In the genomic region with DNA sequence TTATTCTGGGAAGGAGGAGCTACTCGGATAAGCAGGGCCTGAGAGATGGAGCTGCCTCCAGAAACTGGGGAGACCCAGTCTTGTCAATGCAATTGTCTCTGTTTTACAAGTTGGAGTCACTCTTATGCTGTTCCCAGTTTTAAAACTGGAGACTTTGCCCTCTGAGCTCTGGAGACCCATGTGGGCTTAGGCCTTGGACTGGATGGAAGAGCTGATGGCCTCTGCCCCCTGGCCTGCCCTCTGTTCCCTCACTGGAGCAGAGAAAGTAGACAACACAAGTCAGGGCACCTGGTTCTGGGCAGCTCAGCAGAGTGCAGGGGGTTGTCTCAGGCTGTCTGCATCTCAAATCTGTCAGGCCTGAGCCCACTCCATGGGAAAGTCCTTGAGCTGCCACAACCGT, we compare ENCODE assay signal across 16 mouse cellular contexts. TPM values are rescaled to one million over a fixed set of nuclear protein-coding genes. Genes with fewer than 3 reads are reported as not detected.
DNase-seq lines count a peak whose midpoint lies in the region; ATAC-seq and TF ChIP-seq lines count a peak whose summit lies in the region.
"Had no signal": no experiment of that assay in that cellular context is flagged by ENCODE, and none has a peak within 500 bp of the region (broad histone marks: within the 10 kb centered on the region; RNA-seq: fewer than 3 reads in every experiment).

No protein-coding gene starts in this region.

- no peaks in the 10 kb centered on the region for H3K9me3 ChIP-seq in embryonic facial prominence, embryonic 12.5 days
- H3K9me3 ChIP-seq in embryonic facial prominence, embryonic 10.5 days = no peaks in the 10 kb centered on the region

- peak overlapping the region; percentile 47; the same call in 1 of the 2 replicates for H3K27ac ChIP-seq in embryonic facial prominence, embryonic 12.5 days
- no peak overlapping the region for H3K27ac ChIP-seq in embryonic facial prominence, embryonic 10.5 days (replicated peaks)
- no peak overlapping the region for H3K27ac ChIP-seq in thymus, adult 2 months (ENCODE audit: control insufficient read depth, insufficient read depth, low read length)
- H3K27ac ChIP-seq: kidney, postnatal 0 days had no signal

- no peak overlapping the region for H3K4me3 ChIP-seq in embryonic facial prominence, embryonic 12.5 days
- H3K4me3 ChIP-seq in embryonic facial prominence, embryonic 10.5 days = no peak overlapping the region
- H3K4me3 ChIP-seq in thymus, adult 2 months (ENCODE audit: control insufficient read depth, insufficient read depth, low read length) = no peak overlapping the region

- no peak overlapping the region for H3K9ac ChIP-seq in embryonic facial prominence, embryonic 12.5 days

- DNase-seq in embryonic facial prominence, embryonic 10.5 days (ENCODE audit: low spot score) = no peak
- peak; percentile 53 for DNase-seq in kidney, adult 9 months
- DNase-seq in kidney, adult 18-20 months = no peak
- DNase-seq in thymus, postnatal 25 days = peak; percentile 17
- DNase-seq in thymus, adult 2 months = no peak
- no peak for DNase-seq in ovary, postnatal 14 days (ENCODE audit: low spot score)
- DNase-seq in adrenal gland, adult 8-10 months = no peak
- DNase-seq: adrenal gland, postnatal 14 days; cerebellum, postnatal 36 days; heart, adult 11 months; heart, postnatal 14 days; lung, adult 18-20 months had no signal

- H3K36me3 ChIP-seq in embryonic facial prominence, embryonic 12.5 days = peaks cover 84% of the 10 kb centered on the region
- peaks cover 95% of the 10 kb centered on the region for H3K36me3 ChIP-seq in embryonic facial prominence, embryonic 10.5 days (replicated peaks)
- H3K36me3 ChIP-seq in thymus, adult 2 months (ENCODE audit: control insufficient read depth, insufficient read depth, low read length) = peaks cover 57% of the 10 kb centered on the region

- no peak for ATAC-seq in embryonic facial prominence, embryonic 12.5 days (ENCODE audit: insufficient number of reproducible peaks, insufficient read depth, low FRiP score, low TSS enrichment)

- 65% methylated on average over 2 of the region's 2 CpGs for WGBS in embryonic facial prominence, embryonic 12.5 days
- 73% methylated on average over 2 of the region's 2 CpGs for WGBS in embryonic facial prominence, embryonic 10.5 days
- 91% methylated on average over 2 of the region's 2 CpGs for WGBS in thymus, adult 2 months

- H3K27me3 ChIP-seq in embryonic facial prominence, embryonic 12.5 days = no peaks in the 10 kb centered on the region
- no peaks in the 10 kb centered on the region for H3K27me3 ChIP-seq in embryonic facial prominence, embryonic 10.5 days (replicated peaks; ENCODE audit: low read depth, poor library complexity, severe bottlenecking)
- no peaks in the 10 kb centered on the region for H3K27me3 ChIP-seq in thymus, adult 2 months (ENCODE audit: control insufficient read depth, insufficient read depth, low read length)

- H3K4me1 ChIP-seq in embryonic facial prominence, embryonic 12.5 days = peaks cover 25% of the 10 kb centered on the region
- H3K4me1 ChIP-seq in embryonic facial prominence, embryonic 10.5 days = peaks cover 36% of the 10 kb centered on the region
- H3K4me1 ChIP-seq in thymus, adult 2 months (replicated peaks; ENCODE audit: control insufficient read depth, insufficient read depth, low read length) = peaks cover 25% of the 10 kb centered on the region

- no peak for TF ChIP-seq POLR2A in thymus, adult 2 months (IDR thresholded peaks at IDR 0.05; ENCODE audit: control insufficient read depth, extremely low read depth, insufficient read depth, low read length, poor library complexity)

- no peak for TF ChIP-seq CTCF in thymus, adult 2 months (IDR thresholded peaks at IDR 0.05; ENCODE audit: borderline replicate concordance, control insufficient read depth, extremely low read depth, insufficient read depth, low read length, poor library complexity)

- no peak overlapping the region for H3K4me2 ChIP-seq in embryonic facial prominence, embryonic 12.5 days (replicated peaks)

RNA-seq across cellular contexts. Expression of gene Gm10840, which starts 5.9 kb away (rescaled TPM):
- polyA plus RNA-seq in embryonic facial prominence, embryonic 12.5 days (2016; fragmentation: Nextera tagmentation; extraction: Ambion mirVana) = not detected in 2 replicates
- polyA plus RNA-seq in embryonic facial prominence, embryonic 10.5 days (2016; fragmentation: Nextera tagmentation; extraction: Ambion mirVana) = 1.5 TPM in 1 of 2 replicates, not detected in the other
- polyA plus RNA-seq in thymus, adult 2 months (2012; rRNA removed) = not detected in 2 replicates
- not detected for total RNA-seq in adrenal gland, adult 8-10 months (2022)
- total RNA-seq: adrenal gland, postnatal 14 days; ES-E14; heart, postnatal 14 days had no signal
- polyA plus RNA-seq: kidney, postnatal 0 days; neural tube, embryonic 11.5 days had no signal

RNA-seq across cellular contexts. Expression of gene Limd2, which starts 5.9 kb away (rescaled TPM):
- polyA plus RNA-seq in embryonic facial prominence, embryonic 12.5 days (2016; fragmentation: Nextera tagmentation; extraction: Ambion mirVana) = 467 and 469 TPM in 2 replicates
- polyA plus RNA-seq in embryonic facial prominence, embryonic 10.5 days (2016; fragmentation: Nextera tagmentation; extraction: Ambion mirVana) = 445 and 476 TPM in 2 replicates
- polyA plus RNA-seq in thymus, adult 2 months (2012; rRNA removed) = 569 and 594 TPM in 2 replicates
- 10 to 100 TPM in 3 of 4 experiments, 1 to 10 TPM in 1; 9.6 to 18.9 (median 14.3) TPM for total RNA-seq in adrenal gland, adult 8-10 months (2022)

RNA-seq across cellular contexts. Expression of gene Strada, which starts 47.2 kb away (rescaled TPM):
- 34.8 and 35.4 TPM in 2 replicates for polyA plus RNA-seq in embryonic facial prominence, embryonic 12.5 days (2016; fragmentation: Nextera tagmentation; extraction: Ambion mirVana)
- polyA plus RNA-seq in embryonic facial prominence, embryonic 10.5 days (2016; fragmentation: Nextera tagmentation; extraction: Ambion mirVana) = 40.0 and 40.4 TPM in 2 replicates
- polyA plus RNA-seq in thymus, adult 2 months (2012; rRNA removed) = 40.3 and 40.5 TPM in 2 replicates
- total RNA-seq in adrenal gland, adult 8-10 months (2022) = 10 to 100 TPM; 15.1 to 26.8 (median 19.3) TPM

Comparison
In these comparisons a context has a peak if more than half of its experiments do, and no peak if none do; other contexts are left out.
1. DNase-seq: peak in kidney, adult 9 months (single experiment) and thymus, postnatal 25 days (single experiment); none in embryonic facial prominence, embryonic 10.5 days (single experiment), kidney, adult 18-20 months (single experiment), thymus, adult 2 months (single experiment), ovary, postnatal 14 days (single experiment) and adrenal gland, adult 8-10 months (single experiment).